Mouse (Mus musculus): ENCODE results near the gene Inf2. TPM values are rescaled to one million over a fixed set of nuclear protein-coding genes. Genes with fewer than 3 reads are reported as not detected.

Inf2 gene
- total and polyA plus RNA-seq, 3 experiments = 26.1 to 122 (median 55.7) TPM

DNA sequence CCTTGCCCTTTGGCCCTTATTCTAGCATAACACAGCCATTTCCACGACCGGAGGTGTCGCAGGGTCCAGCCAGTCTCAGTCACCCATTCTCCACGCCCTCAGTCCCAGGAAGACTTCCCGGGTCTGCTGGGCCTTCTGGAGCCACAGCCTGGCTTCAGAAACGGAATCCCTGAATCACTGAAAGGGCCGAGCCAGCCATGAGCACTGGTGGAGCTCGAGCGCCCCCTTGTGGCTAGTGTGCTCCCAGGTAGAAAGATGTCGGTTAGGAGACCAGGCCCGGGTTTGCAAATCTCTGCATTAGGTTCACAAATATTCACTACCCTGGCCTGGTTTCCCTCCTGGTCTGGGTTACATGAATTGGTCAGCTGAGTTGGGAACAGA, 45.7 kb upstream of the Inf2 start:
- TF ChIP-seq CTCF (IDR thresholded peaks at IDR 0.05 in 2 of 3, conservative IDR thresholded peaks at IDR 0.05 in 1 of 3; ENCODE audit: control insufficient read depth in 1 of 3, insufficient read depth in 1 of 3, low read depth in 2 of 3, low read length in 3 of 3, poor library complexity in 1 of 3, severe bottlenecking in 1 of 3) = peak; percentile 96 to 99 (median 99)
- peak; percentile 86 for TF ChIP-seq ZC3H11A (IDR thresholded peaks at IDR 0.05; ENCODE audit: low read depth, low read length)
- no peak for TF ChIP-seq EP300 (IDR thresholded peaks at IDR 0.05; ENCODE audit: low read depth in 1 of 2, low read length in 2 of 2)
- TF ChIP-seq ELF1 (IDR thresholded peaks at IDR 0.05; ENCODE audit: low read depth, low read length) = no peak
- TF ChIP-seq SMC3 (IDR thresholded peaks at IDR 0.05; ENCODE audit: low read depth, low read length) = peak; percentile 91
- Histone ChIP-seq H3K79me2 (ENCODE audit: control insufficient read depth, insufficient read depth, low read length, poor library complexity) (no peaks in the 10 kb centered on the region), H3K9me3 (replicated peaks; ENCODE audit: insufficient read depth, low read length) (no peaks in the 10 kb centered on the region), H3K27ac (ENCODE audit: control insufficient read depth, low read depth, low read length) (no peak overlapping the region), H3K27me3 (ENCODE audit: control insufficient read depth in 1 of 2, insufficient read depth in 2 of 2, low read length in 2 of 2) (no peaks in the 10 kb centered on the region), H3K4me3 (ENCODE audit: control insufficient read depth in 1 of 2, insufficient read depth in 1 of 2, low read depth in 2 of 2, low read length in 2 of 2) (no peak overlapping the region), H3K4me1 (ENCODE audit: control insufficient read depth in 1 of 2, insufficient read depth in 2 of 2, low read length in 2 of 2) (no peaks in the 10 kb centered on the region), H3K9ac (ENCODE audit: control insufficient read depth, low read depth, low read length, poor library complexity, severe bottlenecking) (no peak overlapping the region), H3K36me3 (ENCODE audit: control insufficient read depth in 1 of 2, insufficient read depth in 2 of 2, low read length in 2 of 2) (no peaks in the 10 kb centered on the region)
- peak; percentile 85 for DNase-seq (ENCODE audit: low read depth, low spot score)

- Histone ChIP-seq H3K9me3 (replicated peaks; ENCODE audit: insufficient read depth, low read length) (no peaks in the 10 kb centered on the region), H3K4me1 (ENCODE audit: control insufficient read depth in 1 of 2, insufficient read depth in 2 of 2, low read length in 2 of 2) (no peaks in the 10 kb centered on the region), H3K27ac (ENCODE audit: control insufficient read depth, low read depth, low read length) (no peak overlapping the region), H3K79me2 (ENCODE audit: control insufficient read depth, insufficient read depth, low read length, poor library complexity) (no peaks in the 10 kb centered on the region), H3K4me3 (ENCODE audit: control insufficient read depth in 1 of 2, insufficient read depth in 1 of 2, low read depth in 2 of 2, low read length in 2 of 2) (no peak overlapping the region), H3K36me3 (ENCODE audit: control insufficient read depth in 1 of 2, insufficient read depth in 2 of 2, low read length in 2 of 2) (no peaks in the 10 kb centered on the region), H3K27me3 (ENCODE audit: control insufficient read depth in 1 of 2, insufficient read depth in 2 of 2, low read length in 2 of 2) (no peaks in the 10 kb centered on the region), H3K9ac (ENCODE audit: control insufficient read depth, low read depth, low read length, poor library complexity, severe bottlenecking) (no peak overlapping the region)
- no peak for TF ChIP-seq RAD21 (IDR thresholded peaks at IDR 0.05; ENCODE audit: low read depth, low read length)
- TF ChIP-seq ELF1 (IDR thresholded peaks at IDR 0.05; ENCODE audit: low read depth, low read length) = no peak
- TF ChIP-seq MAZ (IDR thresholded peaks at IDR 0.05; ENCODE audit: low read depth, low read length) = no peak
- no peak for TF ChIP-seq BHLHE40 (IDR thresholded peaks at IDR 0.05; ENCODE audit: borderline replicate concordance, low read depth, low read length)
- TF ChIP-seq NELFE (IDR thresholded peaks at IDR 0.05; ENCODE audit: low read depth, low read length) = no peak
- TF ChIP-seq ZNF384 (IDR thresholded peaks at IDR 0.05; ENCODE audit: low read depth, low read length) = no peak
- no peak for TF ChIP-seq MEF2A (IDR thresholded peaks at IDR 0.05; ENCODE audit: extremely low read depth, insufficient replicate concordance, low read depth, low read length, poor library complexity, severe bottlenecking)
- TF ChIP-seq ZKSCAN1 (IDR thresholded peaks at IDR 0.05; ENCODE audit: low read depth, low read length) = no peak
- TF ChIP-seq TBP (IDR thresholded peaks at IDR 0.05; ENCODE audit: low read depth, low read length) = no peak
- TF ChIP-seq ZC3H11A (IDR thresholded peaks at IDR 0.05; ENCODE audit: low read depth, low read length) = no peak
- TF ChIP-seq MXI1 (IDR thresholded peaks at IDR 0.05; ENCODE audit: low read depth, low read length) = no peak
- no peak for TF ChIP-seq ETS1 (IDR thresholded peaks at IDR 0.05; ENCODE audit: low read depth, low read length)
- DNase-seq (ENCODE audit: low read depth, low spot score) = peak; percentile 45
These were observed 44.6 kb upstream of the Inf2 start for GRCm38 (mm10) chr12:112543941-112544340.

All from MEL (cell line).